Mouse (Mus musculus): Measurements from ENCODE around the gene Ephb2.
A peak's percentile ranks its signal among the peaks of the same experiment; 100 is the strongest.

The Ephb2 gene

DNA sequence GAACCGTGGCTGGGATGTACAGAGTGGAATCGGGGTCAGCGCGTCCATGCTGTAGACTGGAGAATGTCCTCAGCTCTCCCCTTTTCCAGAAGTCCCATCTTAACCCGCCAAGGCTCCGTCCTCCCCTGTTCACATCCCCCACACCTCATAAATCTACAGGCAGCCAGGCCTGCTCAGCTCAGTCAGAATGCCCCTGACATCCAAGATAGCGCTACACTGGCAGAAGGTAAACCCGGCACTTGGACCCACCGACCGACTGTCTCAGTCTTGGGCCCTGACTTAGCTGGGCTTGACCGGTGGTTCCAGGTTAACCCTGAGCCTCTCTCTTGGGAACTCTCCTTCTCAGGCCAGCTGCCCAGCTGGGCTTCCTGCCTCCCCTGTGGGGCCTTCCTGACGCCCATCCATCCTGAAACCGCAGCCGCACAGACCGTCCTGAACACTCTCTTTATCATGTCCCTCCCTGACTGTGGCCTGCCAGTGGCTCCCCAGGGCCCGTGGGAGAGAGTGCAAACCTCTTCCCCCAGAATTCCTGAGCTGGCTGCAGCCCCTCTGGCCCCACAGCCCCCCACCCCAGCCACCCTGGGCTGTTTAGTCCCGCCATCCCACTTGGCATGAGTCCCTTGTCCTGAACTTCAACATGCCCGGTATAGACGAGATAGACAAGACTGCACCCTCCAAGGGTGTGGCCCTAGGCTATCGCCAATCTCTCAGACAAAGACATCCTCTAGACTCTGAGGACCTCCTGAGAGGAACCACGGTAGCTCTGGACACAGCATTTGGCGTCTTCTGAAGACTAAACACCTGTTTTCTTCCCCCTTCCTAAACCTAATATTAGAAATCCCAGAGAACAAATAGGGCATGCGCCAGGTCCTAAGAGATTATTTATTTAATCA is 37.9 kb downstream of the Ephb2 start:
- DNase-seq: no peak

DNA sequence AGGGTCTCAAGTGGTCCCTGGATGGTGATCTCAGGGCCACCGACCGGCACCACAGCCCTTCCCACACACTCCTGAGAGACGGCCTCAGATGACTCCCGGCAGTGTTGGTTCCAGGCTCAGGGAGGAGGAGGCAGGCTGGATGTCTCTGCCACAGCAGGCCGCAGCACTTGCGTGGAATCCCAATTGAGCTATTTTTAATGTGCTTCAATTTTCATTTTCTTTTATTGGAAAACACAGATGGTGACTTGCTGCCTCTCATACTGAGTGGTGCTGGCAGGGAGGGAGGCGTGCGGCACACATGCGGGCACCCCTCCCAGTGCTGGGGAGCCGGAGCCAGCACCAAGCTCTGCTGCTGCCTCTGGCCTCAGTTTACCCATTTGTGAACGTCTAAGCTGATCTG is 42.5 kb downstream of the Ephb2 start:
- no peak for DNase-seq

- DNase-seq: no peak
Observed at GRCm38 (mm10) chr4:136789821-136790220, 46.0 kb downstream of the Ephb2 start.

GRCm38 (mm10) chr4:136787357-136787756 is 48.4 kb downstream of the Ephb2 start:
- no peak for DNase-seq

DNA sequence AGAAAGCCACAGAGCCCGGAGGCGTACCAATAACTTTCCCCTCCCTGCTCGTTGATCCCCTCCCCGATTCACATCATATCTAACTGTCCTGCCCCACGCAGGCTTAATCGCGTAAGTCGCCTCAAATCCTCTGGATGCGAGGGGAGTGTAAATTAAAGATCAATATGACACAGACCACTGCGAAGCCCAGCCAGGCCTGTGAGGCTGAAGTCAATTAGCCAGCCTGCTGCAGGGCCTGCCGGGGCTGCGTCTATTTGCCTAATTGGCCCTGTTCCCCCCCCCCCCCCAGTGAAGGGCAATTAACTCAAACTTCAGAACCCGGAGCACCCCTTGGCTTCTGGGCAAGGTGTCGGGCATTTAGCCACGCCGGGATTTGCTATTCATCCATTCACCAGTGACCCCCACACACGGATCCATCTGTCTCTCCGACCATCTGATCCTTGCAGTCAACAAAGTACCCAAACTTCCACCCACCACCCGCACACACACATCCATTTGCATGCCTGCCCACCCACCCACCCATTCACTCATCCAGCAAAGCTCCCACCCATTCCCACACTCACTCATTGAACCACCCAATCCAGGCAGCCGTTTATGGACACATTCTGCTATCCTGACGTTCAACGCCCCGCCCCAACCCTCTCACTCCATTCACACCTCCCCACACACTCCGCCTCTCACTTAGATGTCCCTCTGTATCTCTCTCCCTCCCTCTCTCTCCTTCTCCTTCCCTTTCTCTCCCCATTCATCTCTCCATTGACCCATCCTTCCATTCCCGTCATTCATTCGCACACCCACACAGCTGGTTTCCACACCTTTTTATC is 49.1 kb downstream of the Ephb2 start:
- DNase-seq: no peak

- no peak for DNase-seq
Observed at GRCm38 (mm10) chr4:136783552-136784150, 52.1 kb downstream of the Ephb2 start.

GRCm38 (mm10) chr4:136782579-136782925 is 53.2 kb downstream of the Ephb2 start:
- no peak for DNase-seq

GRCm38 (mm10) chr4:136781868-136782578 is 53.8 kb downstream of the Ephb2 start:
- DNase-seq: no peak

DNA sequence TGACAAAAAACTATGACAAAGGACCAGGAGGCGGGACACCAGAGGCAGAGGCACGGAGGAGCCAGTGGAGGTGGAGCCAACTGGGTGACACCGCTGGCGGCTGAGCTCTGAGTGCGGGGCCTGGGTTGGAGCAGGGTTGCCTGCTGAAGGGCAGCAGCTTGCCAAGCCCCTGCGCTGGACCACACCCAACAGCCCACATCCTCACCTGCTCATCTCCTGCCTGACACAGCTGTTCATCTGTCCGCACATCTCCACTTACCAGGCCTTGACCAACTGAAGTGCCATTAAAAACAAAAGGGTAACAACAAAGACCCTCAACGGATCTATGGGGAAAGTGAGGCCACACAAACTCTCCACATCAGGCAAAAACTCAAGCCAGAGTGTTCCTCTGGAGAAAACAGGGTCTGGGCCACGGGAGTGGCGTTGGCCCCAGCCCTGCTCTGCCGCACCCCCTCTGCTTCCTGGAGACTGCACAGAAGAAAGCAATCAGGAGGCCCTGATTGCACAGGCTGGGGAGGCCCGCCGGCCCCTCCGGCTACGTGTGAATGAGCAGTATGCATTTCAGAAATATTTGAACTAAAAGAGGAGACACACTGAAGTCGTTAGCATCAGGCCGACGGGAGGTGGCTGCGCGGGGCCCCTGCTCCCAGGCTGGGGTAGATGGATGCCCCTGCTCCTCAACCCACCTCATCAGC is 55.4 kb downstream of the Ephb2 start:
- no peak for DNase-seq

- no peak for DNase-seq
Observed at GRCm38 (mm10) chr4:136779156-136779555, 56.6 kb downstream of the Ephb2 start.

GRCm38 (mm10) chr4:136776471-136776892 is 59.3 kb downstream of the Ephb2 start:
- no peak for DNase-seq

DNA sequence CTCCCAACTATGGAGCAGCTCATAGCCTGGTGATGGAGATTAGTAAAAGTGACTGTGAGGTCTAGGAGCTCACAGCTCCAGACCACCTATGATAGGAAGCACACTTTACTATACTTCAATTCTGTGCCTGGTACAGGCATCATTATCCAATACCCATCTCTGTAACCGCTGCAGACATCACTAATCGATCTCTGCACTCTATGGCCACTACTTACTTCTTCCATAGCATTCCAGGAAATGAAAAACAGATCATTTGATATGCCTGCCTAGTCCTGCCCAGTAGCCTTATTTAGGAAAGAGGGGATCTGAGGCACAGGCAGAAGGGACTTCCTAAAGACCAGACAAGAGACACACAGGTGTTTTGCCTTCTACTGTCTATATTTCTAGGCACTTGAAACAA is 59.9 kb downstream of the Ephb2 start:
- DNase-seq: no peak

DNA sequence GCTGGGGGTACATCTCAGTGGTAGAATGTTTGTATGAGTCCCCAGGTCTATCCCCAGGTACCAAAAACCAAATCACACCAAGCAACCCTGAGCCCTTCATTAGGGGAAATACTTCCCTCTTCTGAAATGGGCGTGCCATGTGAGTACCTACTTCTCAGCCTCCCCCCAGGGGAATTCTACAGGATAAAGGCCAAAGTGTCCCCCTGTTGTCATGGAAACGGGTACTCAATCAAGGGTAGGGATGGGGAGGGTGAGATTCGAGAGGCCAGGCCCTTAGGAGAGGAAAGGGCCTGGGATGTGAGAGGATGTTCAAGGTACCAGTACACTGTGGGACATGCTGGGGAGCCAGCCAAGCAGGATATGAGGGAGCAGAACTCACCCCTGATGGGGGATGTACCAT is 61.6 kb downstream of the Ephb2 start:
- no peak for DNase-seq

DNA sequence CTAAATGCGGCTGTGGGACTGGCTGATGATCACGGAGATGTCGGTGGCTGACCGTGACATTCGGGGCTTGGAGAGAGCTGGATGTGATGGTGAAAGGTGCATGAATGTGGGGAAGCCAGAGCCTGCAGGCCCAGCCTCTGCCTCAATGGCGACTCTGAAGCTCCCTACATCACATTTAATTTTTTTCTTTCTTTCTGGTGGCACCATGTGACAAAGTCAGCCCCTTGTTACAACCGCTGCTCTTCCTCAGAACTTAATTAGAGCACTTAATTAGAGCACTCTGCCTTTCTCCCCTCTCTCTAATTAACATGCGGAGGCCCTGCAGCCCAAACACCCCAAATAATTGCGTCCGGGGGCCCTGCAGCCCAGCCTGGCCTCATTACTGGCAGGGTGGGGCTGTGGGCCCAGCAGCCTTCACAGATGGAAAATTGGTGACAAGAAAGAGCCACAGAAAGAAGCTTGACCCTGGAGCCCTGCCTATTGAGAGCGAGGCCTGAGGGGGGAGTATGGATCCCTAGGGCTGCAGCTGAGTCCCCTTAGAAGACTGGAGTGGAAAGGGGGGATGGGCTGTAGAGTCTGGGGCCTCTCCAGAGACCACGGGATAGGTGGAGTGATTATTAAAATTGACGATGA is 62.7 kb downstream of the Ephb2 start:
- DNase-seq: no peak

- no peak for DNase-seq
Observed at GRCm38 (mm10) chr4:136772318-136772717, 63.5 kb downstream of the Ephb2 start.

- DNase-seq: no peak
Observed at GRCm38 (mm10) chr4:136770718-136771117, 65.1 kb downstream of the Ephb2 start.

DNA sequence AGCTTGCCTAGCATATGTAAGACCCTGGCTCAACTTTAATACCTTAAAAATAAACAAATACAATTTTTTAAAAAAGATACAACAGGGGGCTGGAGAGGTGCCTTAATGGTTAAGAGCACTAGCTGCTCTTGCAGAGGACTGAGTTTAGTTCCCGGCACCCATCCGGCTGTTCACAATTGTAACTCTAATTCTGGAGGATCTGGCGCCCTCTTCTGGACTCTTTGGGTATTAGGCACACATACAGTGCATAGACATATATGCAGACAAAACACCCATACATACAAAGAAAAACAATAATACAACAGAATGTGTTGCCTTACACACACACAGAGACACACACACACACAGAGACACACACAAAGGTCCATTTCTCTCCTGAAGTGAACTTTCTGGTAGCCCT is 67.3 kb downstream of the Ephb2 start:
- peak; percentile 35 for DNase-seq

DNA sequence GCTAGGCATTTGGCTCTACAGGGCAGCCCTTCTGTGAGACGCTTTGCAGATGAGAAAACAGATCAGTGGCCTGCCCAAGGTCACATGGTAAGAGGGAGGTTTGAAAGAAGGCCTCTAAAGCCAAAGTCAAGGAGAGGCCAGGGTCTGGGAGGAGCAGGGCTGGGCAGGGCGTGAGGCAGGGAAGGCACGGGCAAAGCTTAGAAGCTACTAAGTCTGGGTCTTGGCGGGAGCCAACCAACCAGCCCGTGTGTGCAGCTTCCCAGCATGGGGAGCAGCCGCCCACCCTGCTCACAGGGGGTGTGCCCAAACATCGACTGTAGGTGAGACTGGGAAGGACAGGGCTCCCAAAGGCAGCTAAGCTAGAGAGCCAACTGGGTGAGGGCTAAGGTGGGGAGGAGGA is 70.7 kb downstream of the Ephb2 start:
- no peak for DNase-seq

- no peak for DNase-seq
Observed at GRCm38 (mm10) chr4:136763349-136763748, 72.4 kb downstream of the Ephb2 start.

GRCm38 (mm10) chr4:136761713-136762380 is 73.9 kb downstream of the Ephb2 start:
- DNase-seq: no peak

GRCm38 (mm10) chr4:136760882-136761281 is 74.9 kb downstream of the Ephb2 start:
- DNase-seq: peak; percentile 17

Measured in thymus, postnatal 4 days (tissue).